Mouse (Mus musculus): ENCODE data around the gene Hoxa1.

DNA sequence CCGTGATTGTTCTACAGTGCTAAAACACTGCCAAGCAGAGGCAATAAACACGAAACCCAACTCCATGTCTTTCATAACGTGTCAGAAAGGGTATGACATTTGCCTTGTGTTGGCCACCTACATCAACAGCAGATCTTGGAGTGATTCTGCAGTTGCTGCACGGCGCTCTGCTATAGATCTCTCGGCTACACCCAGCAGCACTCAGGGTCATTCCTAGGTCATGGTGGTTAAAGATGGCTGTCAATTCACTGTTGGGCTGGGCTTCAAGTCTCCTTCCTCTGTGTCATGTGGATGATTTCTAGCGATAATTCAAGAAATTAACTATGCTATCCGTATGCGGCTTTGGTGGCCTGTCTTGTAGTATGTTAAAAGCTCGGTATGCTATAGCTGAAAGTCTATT lies 19.5 kb downstream of the Hoxa1 start:
- TF ChIP-seq POLR2A (IDR thresholded peaks at IDR 0.05; ENCODE audit: insufficient read length, low read depth) = no peak
- no peak for TF ChIP-seq E2F4 (IDR thresholded peaks at IDR 0.05; ENCODE audit: insufficient read depth)
- no peak for TF ChIP-seq POLR2AphosphoS2 (IDR thresholded peaks at IDR 0.05; ENCODE audit: insufficient read length, low read depth)
- TF ChIP-seq TCF3 (IDR thresholded peaks at IDR 0.05; ENCODE audit: insufficient read length, low read depth) = no peak
- no peak for TF ChIP-seq TCF12 (IDR thresholded peaks at IDR 0.05; ENCODE audit: insufficient read depth, poor library complexity, severe bottlenecking)
- no peak for TF ChIP-seq MYOG (IDR thresholded peaks at IDR 0.05; ENCODE audit: control insufficient read depth in 1 of 3, insufficient read depth in 1 of 3, insufficient read length in 2 of 3, low read depth in 2 of 3)
- TF ChIP-seq MYOD1 (IDR thresholded peaks at IDR 0.05; ENCODE audit: control insufficient read depth in 1 of 3, insufficient read length in 2 of 3, low read depth in 2 of 3) = no peak
- no peak for TF ChIP-seq REST (IDR thresholded peaks at IDR 0.05; ENCODE audit: insufficient read depth, insufficient read length)
- no peak for TF ChIP-seq SRF (IDR thresholded peaks at IDR 0.05; ENCODE audit: control insufficient read depth, insufficient read length, low read depth)
- no peak for TF ChIP-seq MAX (IDR thresholded peaks at IDR 0.05; ENCODE audit: low read depth)
